In the genomic region with DNA sequence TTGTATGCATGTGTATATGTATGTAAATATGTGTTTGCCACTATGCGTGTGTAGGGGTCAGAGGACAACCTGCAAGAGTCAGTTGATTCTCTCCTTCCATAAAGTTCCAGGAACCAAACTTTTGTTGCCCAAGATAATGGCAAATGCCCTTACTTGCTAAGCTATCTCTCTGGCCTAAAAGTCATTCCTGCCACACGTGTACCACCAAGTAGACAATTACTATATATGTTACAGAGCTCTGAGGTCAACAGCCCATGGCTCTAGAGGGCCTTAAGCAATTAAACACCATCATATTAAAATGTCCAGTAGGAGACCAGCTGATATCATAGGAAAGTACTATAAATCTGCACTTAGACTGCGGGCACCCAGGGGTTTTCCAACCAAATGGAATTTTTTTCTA, we compare ENCODE assay signal across 20 mouse cellular contexts. TPM values are rescaled to one million over a fixed set of nuclear protein-coding genes. Genes with fewer than 3 reads are reported as not detected.
DNase-seq lines count a peak whose midpoint lies in the region; ATAC-seq lines count a peak whose summit lies in the region.
"Had no signal": no experiment of that assay in that cellular context is flagged by ENCODE, and none has a peak within 500 bp of the region (broad histone marks: within the 10 kb centered on the region; RNA-seq: fewer than 3 reads in every experiment).

No protein-coding gene starts in this region.

- no peak overlapping the region for H3K4me3 ChIP-seq in liver, embryonic 13.5 days (replicated peaks)
- no peak overlapping the region for H3K4me3 ChIP-seq in limb, embryonic 10.5 days
- H3K4me3 ChIP-seq: embryonic facial prominence, embryonic 10.5 days; embryonic facial prominence, embryonic 12.5 days; forebrain, embryonic 13.5 days; forebrain, embryonic 15.5 days had no signal

- intact Hi-C loops in heart, postnatal 14 days (cut with DNase I) = no loop called here

- H3K4me2 ChIP-seq in liver, embryonic 13.5 days = no peak overlapping the region
- H3K4me2 ChIP-seq: embryonic facial prominence, embryonic 12.5 days; forebrain, embryonic 13.5 days; forebrain, embryonic 15.5 days had no signal

- H3K4me1 ChIP-seq in liver, embryonic 13.5 days (replicated peaks) = peaks cover 24% of the 10 kb centered on the region
- peaks cover 5% of the 10 kb centered on the region for H3K4me1 ChIP-seq in limb, embryonic 10.5 days
- H3K4me1 ChIP-seq: embryonic facial prominence, embryonic 12.5 days; forebrain, embryonic 13.5 days; forebrain, embryonic 15.5 days had no signal

- no peak overlapping the region for H3K27ac ChIP-seq in liver, embryonic 13.5 days
- no peak overlapping the region for H3K27ac ChIP-seq in limb, embryonic 10.5 days
- H3K27ac ChIP-seq: embryonic facial prominence, embryonic 10.5 days; embryonic facial prominence, embryonic 12.5 days; forebrain, embryonic 13.5 days; forebrain, embryonic 15.5 days had no signal

- no peak overlapping the region for H3K9ac ChIP-seq in liver, embryonic 13.5 days
- H3K9ac ChIP-seq: embryonic facial prominence, embryonic 12.5 days; forebrain, embryonic 13.5 days; forebrain, embryonic 15.5 days; forebrain, postnatal 0 days had no signal

- DNase-seq in liver, embryonic 13.5 days = peak; percentile 20
- no peak for DNase-seq in liver
- peak; percentile 43 for DNase-seq in c-Kit-positive CD71-positive TER-119-negative erythroid progenitor cells, embryonic 14.5 days (ENCODE audit: low read depth)
- no peak for DNase-seq in limb, embryonic 10.5 days (ENCODE audit: low spot score)
- DNase-seq in heart, postnatal 14 days = no peak
- DNase-seq: adrenal gland, adult 8-10 months; adrenal gland, postnatal 14 days; adrenal gland, postnatal 36 days; cerebellum, adult 11-12 months; cerebellum, adult 2 months; cerebellum, adult 9-10 months; cerebellum, postnatal 10 days; cerebellum, postnatal 25 days; forebrain, postnatal 0 days had no signal

- no peaks in the 10 kb centered on the region for H3K9me3 ChIP-seq in liver, embryonic 13.5 days (replicated peaks)
- H3K9me3 ChIP-seq in limb, embryonic 10.5 days (replicated peaks) = no peaks in the 10 kb centered on the region
- H3K9me3 ChIP-seq: embryonic facial prominence, embryonic 10.5 days; embryonic facial prominence, embryonic 12.5 days; forebrain, embryonic 13.5 days; forebrain, embryonic 15.5 days had no signal

- no peaks in the 10 kb centered on the region for H3K36me3 ChIP-seq in liver, embryonic 13.5 days
- H3K36me3 ChIP-seq in limb, embryonic 10.5 days = 0 out of 2 replicates have a peak, but pooled peaks cover 3% of the 10 kb centered on the region
- H3K36me3 ChIP-seq: embryonic facial prominence, embryonic 10.5 days; embryonic facial prominence, embryonic 12.5 days; forebrain, embryonic 15.5 days had no signal

- no peak for ATAC-seq in liver, embryonic 13.5 days (ENCODE audit: low read depth)
- ATAC-seq: activated CD4-positive, CD25-positive, alpha-beta regulatory T cell, adult 4 months; forebrain, embryonic 13.5 days; forebrain, embryonic 15.5 days; forebrain, postnatal 0 days; Patski had no signal

- WGBS in liver, embryonic 13.5 days (ENCODE audit: insufficient replicate concordance) = 63% methylated on average over 3 of the region's 3 CpGs
- 82% methylated on average over 3 of the region's 3 CpGs for WGBS in limb, embryonic 10.5 days

- no peaks in the 10 kb centered on the region for H3K27me3 ChIP-seq in liver, embryonic 13.5 days
- no peaks in the 10 kb centered on the region for H3K27me3 ChIP-seq in limb, embryonic 10.5 days (ENCODE audit: low read depth, poor library complexity, severe bottlenecking)
- H3K27me3 ChIP-seq: embryonic facial prominence, embryonic 12.5 days; forebrain, embryonic 13.5 days; forebrain, embryonic 15.5 days; Patski had no signal

RNA-seq across cellular contexts. Expression of a gene that starts 10.1 kb away (rescaled TPM):
- 2.9 and 4.7 TPM in 2 replicates for polyA plus RNA-seq in liver, embryonic 13.5 days (2015; fragmentation: Nextera tagmentation; extraction: Ambion mirVana)
- polyA plus RNA-seq in limb, embryonic 10.5 days (2016; fragmentation: Nextera tagmentation; extraction: Ambion mirVana) = 15.4 and 18.3 TPM in 2 replicates
- 10 to 100 TPM; 22.0 to 23.6 TPM for total RNA-seq in heart, postnatal 14 days (2021)

Comparison
In these comparisons a context has a peak if more than half of its experiments do, and no peak if none do; other contexts are left out.
1. DNase-seq: peak in liver, embryonic 13.5 days (single experiment) and c-Kit-positive CD71-positive TER-119-negative erythroid progenitor cells, embryonic 14.5 days (single experiment); none in liver (single experiment), limb, embryonic 10.5 days (single experiment) and heart, postnatal 14 days (0 of 2).